Mouse (Mus musculus): ENCODE results near the gene C530008M17Rik.

Gene C530008M17Rik

GRCm38 (mm10) chr5:76665421-76665820 lies 9.1 kb downstream of the C530008M17Rik start:
- no peak for DNase-seq (ENCODE audit: low spot score in 2 of 2)

- no peak for DNase-seq (ENCODE audit: low spot score in 2 of 2)
These were observed 9.9 kb downstream of the C530008M17Rik start for GRCm38 (mm10) chr5:76666026-76666756.

GRCm38 (mm10) chr5:76668118-76668517 lies 11.8 kb downstream of the C530008M17Rik start:
- DNase-seq (ENCODE audit: low spot score in 2 of 2): no peak

GRCm38 (mm10) chr5:76668547-76668946 lies 12.2 kb downstream of the C530008M17Rik start:
- DNase-seq (ENCODE audit: low spot score in 2 of 2): no peak

- no peak for DNase-seq (ENCODE audit: low spot score in 2 of 2)
These were observed 13.9 kb downstream of the C530008M17Rik start for GRCm38 (mm10) chr5:76670183-76670582.

- DNase-seq (ENCODE audit: low spot score in 2 of 2): no peak
These were observed 17.8 kb downstream of the C530008M17Rik start for GRCm38 (mm10) chr5:76674022-76674653.

- no peak for DNase-seq (ENCODE audit: low spot score in 2 of 2)
These were observed 19.1 kb downstream of the C530008M17Rik start for GRCm38 (mm10) chr5:76675369-76675768.

- DNase-seq (ENCODE audit: low spot score in 2 of 2): no peak
These were observed 24.6 kb downstream of the C530008M17Rik start for GRCm38 (mm10) chr5:76680959-76681358.

- DNase-seq (ENCODE audit: low spot score in 2 of 2): no peak
These were observed 25.8 kb downstream of the C530008M17Rik start for GRCm38 (mm10) chr5:76681895-76682656.

GRCm38 (mm10) chr5:76683455-76683854 lies 27.1 kb downstream of the C530008M17Rik start:
- DNase-seq (ENCODE audit: low spot score in 2 of 2): no peak

GRCm38 (mm10) chr5:76684658-76685605 lies 28.6 kb downstream of the C530008M17Rik start:
- DNase-seq (ENCODE audit: low spot score in 2 of 2): no peak

- DNase-seq (ENCODE audit: low spot score in 2 of 2): no peak
These were observed 31.8 kb downstream of the C530008M17Rik start for GRCm38 (mm10) chr5:76687961-76688600.

- no peak for DNase-seq (ENCODE audit: low spot score in 2 of 2)
These were observed 32.3 kb downstream of the C530008M17Rik start for GRCm38 (mm10) chr5:76688643-76689042.

- no peak for DNase-seq (ENCODE audit: low spot score in 2 of 2)
These were observed 33.9 kb downstream of the C530008M17Rik start for GRCm38 (mm10) chr5:76690177-76690593.

- DNase-seq (ENCODE audit: low spot score in 2 of 2): no peak
These were observed 34.9 kb downstream of the C530008M17Rik start for GRCm38 (mm10) chr5:76691251-76691650.

GRCm38 (mm10) chr5:76691706-76692424 lies 35.6 kb downstream of the C530008M17Rik start:
- DNase-seq (ENCODE audit: low spot score in 2 of 2): no peak

- DNase-seq (ENCODE audit: low spot score in 2 of 2): no peak
These were observed 41.2 kb downstream of the C530008M17Rik start for GRCm38 (mm10) chr5:76697536-76697935.

- no peak for DNase-seq (ENCODE audit: low spot score in 2 of 2)
These were observed 41.9 kb downstream of the C530008M17Rik start for GRCm38 (mm10) chr5:76698187-76698586.

GRCm38 (mm10) chr5:76701127-76701853 lies 45.0 kb downstream of the C530008M17Rik start:
- DNase-seq (ENCODE audit: low spot score in 2 of 2): no peak

Data from urinary bladder, postnatal 4 days (tissue).